Mouse (Mus musculus): ENCODE measurements around the gene Irak2. TPM values are rescaled to one million over a fixed set of nuclear protein-coding genes. Genes with fewer than 3 reads are reported as not detected.

Gene Irak2
- polyA plus RNA-seq, 1 experiment, result 6.6 TPM

GRCm38 (mm10) chr6:113623941-113624751, 14.1 kb upstream of the Irak2 start, which contains the start of gene Vhl:
Gene Vhl, plus strand, starts transcription at chr6:113623959.
- Histone ChIP-seq H3K36me3 (ENCODE audit: control insufficient read depth, insufficient read depth, low read length, poor library complexity, severe bottlenecking) (0 out of 2 replicates have a peak, but pooled peaks cover 3% of the 10 kb centered on the region), H3K9ac (ENCODE audit: low read depth, poor library complexity, severe bottlenecking) (peak within 1 kb of the TSS; percentile 71), H3K4me1 (ENCODE audit: control insufficient read depth, insufficient read depth, low read length) (no peaks in the 10 kb centered on the region), H3K4me3 (ENCODE audit: low read depth, low read length) (peak within 1 kb of the TSS; percentile 75), H3K27me3 (ENCODE audit: control insufficient read depth, insufficient read depth, low read length, poor library complexity, severe bottlenecking) (no peaks in the 10 kb centered on the region), H3K9me3 (replicated peaks; ENCODE audit: control insufficient read depth, insufficient read depth, low read length, poor library complexity, severe bottlenecking) (no peaks in the 10 kb centered on the region), H3K27ac (ENCODE audit: insufficient read depth, low read length) (peak within 1 kb of the TSS; percentile 23; the same call in 1 of the 2 replicates)
- no peak for TF ChIP-seq CTCF (IDR thresholded peaks at IDR 0.05; ENCODE audit: low read depth, low read length)

GRCm38 (mm10) chr6:113624989-113625770, 13.1 kb upstream of the Irak2 start:
- no peak overlapping the region for H3K4me3 ChIP-seq (ENCODE audit: low read depth, low read length)
- no peak for TF ChIP-seq EP300 (IDR thresholded peaks at IDR 0.05; ENCODE audit: insufficient read depth, low read depth, low read length)
- no peak for TF ChIP-seq POLR2A (IDR thresholded peaks at IDR 0.05; ENCODE audit: insufficient read depth, low read length)
- H3K9me3 ChIP-seq (replicated peaks; ENCODE audit: control insufficient read depth, insufficient read depth, low read length, poor library complexity, severe bottlenecking), result no peaks in the 10 kb centered on the region
- H3K36me3 ChIP-seq (ENCODE audit: control insufficient read depth, insufficient read depth, low read length, poor library complexity, severe bottlenecking), result peaks cover 12% of the 10 kb centered on the region
- no peaks in the 10 kb centered on the region for H3K27me3 ChIP-seq (ENCODE audit: control insufficient read depth, insufficient read depth, low read length, poor library complexity, severe bottlenecking)
- H3K9ac ChIP-seq (ENCODE audit: low read depth, poor library complexity, severe bottlenecking), result peak overlapping the region; percentile 71
- H3K4me1 ChIP-seq (ENCODE audit: control insufficient read depth, insufficient read depth, low read length), result no peaks in the 10 kb centered on the region
- H3K27ac ChIP-seq (ENCODE audit: insufficient read depth, low read length), result no peak overlapping the region

GRCm38 (mm10) chr6:113630322-113630721, 7.9 kb upstream of the Irak2 start:
- no peak overlapping the region for H3K4me3 ChIP-seq (ENCODE audit: low read depth, low read length)
- TF ChIP-seq EP300 (IDR thresholded peaks at IDR 0.05; ENCODE audit: insufficient read depth, low read depth, low read length) (no peak), CTCF (IDR thresholded peaks at IDR 0.05; ENCODE audit: low read depth, low read length) (no peak), POLR2A (IDR thresholded peaks at IDR 0.05; ENCODE audit: insufficient read depth, low read length) (no peak)
- H3K9ac ChIP-seq (ENCODE audit: low read depth, poor library complexity, severe bottlenecking), result no peak overlapping the region
- H3K27me3 ChIP-seq (ENCODE audit: control insufficient read depth, insufficient read depth, low read length, poor library complexity, severe bottlenecking), result no peaks in the 10 kb centered on the region
- peaks cover 19% of the 10 kb centered on the region for H3K36me3 ChIP-seq (ENCODE audit: control insufficient read depth, insufficient read depth, low read length, poor library complexity, severe bottlenecking)
- H3K9me3 ChIP-seq (replicated peaks; ENCODE audit: control insufficient read depth, insufficient read depth, low read length, poor library complexity, severe bottlenecking), result no peaks in the 10 kb centered on the region
- H3K27ac ChIP-seq (ENCODE audit: insufficient read depth, low read length), result no peak overlapping the region
- no peaks in the 10 kb centered on the region for H3K4me1 ChIP-seq (ENCODE audit: control insufficient read depth, insufficient read depth, low read length)

GRCm38 (mm10) chr6:113632863-113633262, 5.4 kb upstream of the Irak2 start:
- peaks cover 19% of the 10 kb centered on the region for H3K36me3 ChIP-seq (ENCODE audit: control insufficient read depth, insufficient read depth, low read length, poor library complexity, severe bottlenecking)

GRCm38 (mm10) chr6:113639201-113639600, 934 bp downstream of the Irak2 start:
- Histone ChIP-seq H3K9ac (ENCODE audit: low read depth, poor library complexity, severe bottlenecking) (no peak overlapping the region), H3K4me3 (ENCODE audit: low read depth, low read length) (no peak overlapping the region), H3K9me3 (replicated peaks; ENCODE audit: control insufficient read depth, insufficient read depth, low read length, poor library complexity, severe bottlenecking) (no peaks in the 10 kb centered on the region), H3K27ac (ENCODE audit: insufficient read depth, low read length) (no peak overlapping the region), H3K4me1 (ENCODE audit: control insufficient read depth, insufficient read depth, low read length) (no peaks in the 10 kb centered on the region), H3K36me3 (ENCODE audit: control insufficient read depth, insufficient read depth, low read length, poor library complexity, severe bottlenecking) (no peaks in the 10 kb centered on the region), H3K27me3 (ENCODE audit: control insufficient read depth, insufficient read depth, low read length, poor library complexity, severe bottlenecking) (no peaks in the 10 kb centered on the region)
- TF ChIP-seq EP300 (IDR thresholded peaks at IDR 0.05; ENCODE audit: insufficient read depth, low read depth, low read length), result no peak

More at GRCm38 (mm10) chr6:113632863-113633262, 5.4 kb upstream of the Irak2 start:
- Histone ChIP-seq H3K27me3 (ENCODE audit: control insufficient read depth, insufficient read depth, low read length, poor library complexity, severe bottlenecking) (no peaks in the 10 kb centered on the region), H3K4me3 (ENCODE audit: low read depth, low read length) (no peak overlapping the region), H3K9me3 (replicated peaks; ENCODE audit: control insufficient read depth, insufficient read depth, low read length, poor library complexity, severe bottlenecking) (no peaks in the 10 kb centered on the region), H3K9ac (ENCODE audit: low read depth, poor library complexity, severe bottlenecking) (no peak overlapping the region), H3K4me1 (ENCODE audit: control insufficient read depth, insufficient read depth, low read length) (no peaks in the 10 kb centered on the region), H3K27ac (ENCODE audit: insufficient read depth, low read length) (no peak overlapping the region)
- TF ChIP-seq POLR2A (IDR thresholded peaks at IDR 0.05; ENCODE audit: insufficient read depth, low read length), result no peak
- no peak for TF ChIP-seq CTCF (IDR thresholded peaks at IDR 0.05; ENCODE audit: low read depth, low read length)
- no peak for TF ChIP-seq EP300 (IDR thresholded peaks at IDR 0.05; ENCODE audit: insufficient read depth, low read depth, low read length)

- H3K9me3 ChIP-seq (replicated peaks; ENCODE audit: control insufficient read depth, insufficient read depth, low read length, poor library complexity, severe bottlenecking), result no peaks in the 10 kb centered on the region
- H3K4me3 ChIP-seq (ENCODE audit: low read depth, low read length), result no peak overlapping the region
- no peak for TF ChIP-seq POLR2A (IDR thresholded peaks at IDR 0.05; ENCODE audit: insufficient read depth, low read length)
- no peak for TF ChIP-seq CTCF (IDR thresholded peaks at IDR 0.05; ENCODE audit: low read depth, low read length)
- TF ChIP-seq EP300 (IDR thresholded peaks at IDR 0.05; ENCODE audit: insufficient read depth, low read depth, low read length), result no peak
- H3K9ac ChIP-seq (ENCODE audit: low read depth, poor library complexity, severe bottlenecking), result no peak overlapping the region
- H3K27ac ChIP-seq (ENCODE audit: insufficient read depth, low read length), result no peak overlapping the region
- no peaks in the 10 kb centered on the region for H3K27me3 ChIP-seq (ENCODE audit: control insufficient read depth, insufficient read depth, low read length, poor library complexity, severe bottlenecking)
- H3K36me3 ChIP-seq (ENCODE audit: control insufficient read depth, insufficient read depth, low read length, poor library complexity, severe bottlenecking), result no peaks in the 10 kb centered on the region
- H3K4me1 ChIP-seq (ENCODE audit: control insufficient read depth, insufficient read depth, low read length), result no peaks in the 10 kb centered on the region
These were observed 4.3 kb downstream of the Irak2 start for GRCm38 (mm10) chr6:113642605-113643004.

Measured in ES-Bruce4 (cell line).